Mouse (Mus musculus): ENCODE measurements at regions not wholly inside any gene's neighbourhood (a gene's known extent, or its start where the extent isn't known, plus 50 kb on each side); places are given as distances from the start of the nearest gene placed in this dataset.
A peak's percentile ranks its signal among the peaks of the same experiment; 100 is the strongest.

GRCm38 (mm10) chr5:51922973-51923372, 267.3 kb downstream of the Dhx15 start:
- Histone ChIP-seq H3K9me3 (ENCODE audit: control insufficient read depth, low read length) (no peaks in the 10 kb centered on the region), H3K9ac (ENCODE audit: low read depth, low read length) (no peak overlapping the region), H3K36me3 (ENCODE audit: control insufficient read depth, insufficient read depth, low read length) (no peaks in the 10 kb centered on the region), H3K4me3 (ENCODE audit: low read length) (no peak overlapping the region), H3K27ac (ENCODE audit: low read depth, low read length) (no peak overlapping the region), H3K27me3 (replicated peaks; ENCODE audit: control insufficient read depth, insufficient read depth, low read length) (no peaks in the 10 kb centered on the region), H3K4me1 (ENCODE audit: control insufficient read depth, insufficient read depth, low read depth, low read length) (no peaks in the 10 kb centered on the region), H3K4me2 (ENCODE audit: low read length) (no peak overlapping the region)
- 72% methylated on average over 5 of the region's 5 CpGs for WGBS
- no peak for ATAC-seq

DNA sequence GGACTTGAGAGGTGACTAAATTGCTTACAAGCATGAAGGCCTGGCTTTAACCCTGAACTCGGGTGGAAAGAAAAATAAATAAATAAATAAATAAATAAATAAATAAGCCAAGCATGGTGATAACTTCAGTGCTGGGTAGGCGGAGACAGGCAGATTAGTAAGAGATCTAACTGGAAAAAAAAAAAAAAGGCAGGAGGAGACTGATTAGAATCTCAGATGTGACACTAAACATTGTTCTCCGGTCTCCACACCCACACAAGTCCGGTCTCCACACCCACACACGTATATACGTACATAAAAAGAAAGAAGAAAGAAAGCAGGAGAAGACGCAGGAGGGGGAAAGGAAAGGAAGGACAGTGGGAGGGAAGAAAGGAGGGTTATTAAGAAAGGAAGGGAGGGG, 267.8 kb downstream of the Dhx15 start:
- Histone ChIP-seq H3K4me3 (ENCODE audit: low read length) (no peak overlapping the region), H3K9me3 (ENCODE audit: control insufficient read depth, low read length) (no peaks in the 10 kb centered on the region), H3K36me3 (ENCODE audit: control insufficient read depth, insufficient read depth, low read length) (no peaks in the 10 kb centered on the region), H3K9ac (ENCODE audit: low read depth, low read length) (no peak overlapping the region), H3K4me2 (ENCODE audit: low read length) (no peak overlapping the region), H3K27me3 (replicated peaks; ENCODE audit: control insufficient read depth, insufficient read depth, low read length) (no peaks in the 10 kb centered on the region), H3K4me1 (ENCODE audit: control insufficient read depth, insufficient read depth, low read depth, low read length) (no peaks in the 10 kb centered on the region), H3K27ac (ENCODE audit: low read depth, low read length) (no peak overlapping the region)
- WGBS: 76% methylated on average over 7 of the region's 7 CpGs
- no peak for ATAC-seq

DNA sequence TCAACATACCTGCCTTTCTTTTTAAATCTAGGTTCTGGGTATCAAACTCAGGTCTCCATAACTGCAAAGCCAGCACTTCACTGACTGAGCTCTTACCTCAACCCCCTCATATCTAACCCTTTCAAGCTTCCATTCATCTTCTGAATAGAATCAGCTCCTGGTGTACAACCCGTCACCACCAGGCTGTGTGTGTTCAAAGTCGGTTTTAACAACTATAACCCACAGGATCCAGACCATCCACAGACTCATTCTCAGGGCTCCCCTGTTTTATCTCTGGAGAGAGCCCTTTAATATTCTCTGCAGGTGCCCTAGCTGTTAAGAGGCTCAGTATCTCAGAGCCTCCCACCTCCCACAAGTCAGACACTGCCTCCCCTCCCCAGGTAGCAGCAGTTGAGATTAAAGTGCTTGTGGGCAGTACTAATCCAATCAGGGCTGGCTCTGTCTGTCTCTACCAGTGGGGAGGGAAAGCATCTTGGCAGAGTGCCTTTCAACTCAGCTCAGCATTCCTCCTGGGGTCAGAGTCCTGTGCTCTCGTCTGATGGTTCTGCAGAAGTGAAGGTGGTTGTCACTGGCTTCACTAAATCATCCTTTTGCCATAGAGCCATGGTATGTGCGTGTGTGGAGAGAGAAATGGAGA, 272.4 kb downstream of the Dhx15 start:
- Histone ChIP-seq H3K4me1 (ENCODE audit: control insufficient read depth, insufficient read depth, low read depth, low read length) (no peaks in the 10 kb centered on the region), H3K4me3 (ENCODE audit: low read length) (no peak overlapping the region), H3K9ac (ENCODE audit: low read depth, low read length) (no peak overlapping the region), H3K27ac (ENCODE audit: low read depth, low read length) (no peak overlapping the region), H3K4me2 (ENCODE audit: low read length) (no peak overlapping the region), H3K36me3 (ENCODE audit: control insufficient read depth, insufficient read depth, low read length) (no peaks in the 10 kb centered on the region), H3K27me3 (replicated peaks; ENCODE audit: control insufficient read depth, insufficient read depth, low read length) (no peaks in the 10 kb centered on the region), H3K9me3 (ENCODE audit: control insufficient read depth, low read length) (no peaks in the 10 kb centered on the region)
- WGBS: 30% methylated on average over 4 of the region's 4 CpGs
- ATAC-seq: peak; percentile 45; the same call in 1 of the 2 replicates

DNA sequence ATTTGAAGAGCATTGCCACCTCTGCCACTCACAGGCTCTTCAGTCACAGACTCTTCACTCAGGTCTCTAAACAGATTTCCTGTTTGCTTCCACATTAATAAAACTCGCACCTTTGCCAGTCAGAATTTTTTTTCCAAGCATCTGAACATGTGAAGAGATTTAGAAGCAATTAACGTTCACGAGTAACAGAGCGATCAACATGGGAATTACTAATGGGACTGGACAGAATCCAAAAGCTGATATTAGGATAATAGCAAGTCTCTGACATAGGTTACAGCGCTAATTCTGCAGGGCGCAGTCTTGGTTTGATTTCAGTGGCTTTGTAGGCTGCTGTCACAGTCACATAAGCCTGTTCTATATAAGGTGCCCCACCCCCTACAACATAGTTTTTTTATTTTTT, 275.6 kb downstream of the Dhx15 start:
- 53% methylated on average over 6 of the region's 6 CpGs for WGBS
- no peak; the same call in 1 of the 2 replicates for ATAC-seq
- Histone ChIP-seq H3K9ac (ENCODE audit: low read depth, low read length) (no peak overlapping the region), H3K4me2 (ENCODE audit: low read length) (no peak overlapping the region), H3K4me3 (ENCODE audit: low read length) (no peak overlapping the region), H3K36me3 (ENCODE audit: control insufficient read depth, insufficient read depth, low read length) (no peaks in the 10 kb centered on the region), H3K4me1 (ENCODE audit: control insufficient read depth, insufficient read depth, low read depth, low read length) (no peaks in the 10 kb centered on the region), H3K9me3 (ENCODE audit: control insufficient read depth, low read length) (no peaks in the 10 kb centered on the region), H3K27ac (ENCODE audit: low read depth, low read length) (no peak overlapping the region), H3K27me3 (replicated peaks; ENCODE audit: control insufficient read depth, insufficient read depth, low read length) (no peaks in the 10 kb centered on the region)

GRCm38 (mm10) chr5:51908861-51909260, 281.5 kb downstream of the Dhx15 start:
- 78% methylated on average over 8 of the region's 8 CpGs for WGBS
- no peaks in the 10 kb centered on the region for H3K36me3 ChIP-seq (ENCODE audit: control insufficient read depth, insufficient read depth, low read length)
- ATAC-seq: no peak
- no peak overlapping the region for H3K4me2 ChIP-seq (ENCODE audit: low read length)
- H3K9me3 ChIP-seq (ENCODE audit: control insufficient read depth, low read length): no peaks in the 10 kb centered on the region
- H3K27ac ChIP-seq (ENCODE audit: low read depth, low read length): no peak overlapping the region
- H3K9ac ChIP-seq (ENCODE audit: low read depth, low read length): no peak overlapping the region
- H3K27me3 ChIP-seq (replicated peaks; ENCODE audit: control insufficient read depth, insufficient read depth, low read length): no peaks in the 10 kb centered on the region
- H3K4me1 ChIP-seq (ENCODE audit: control insufficient read depth, insufficient read depth, low read depth, low read length): no peaks in the 10 kb centered on the region
- H3K4me3 ChIP-seq (ENCODE audit: low read length): no peak overlapping the region

- no peak overlapping the region for H3K4me2 ChIP-seq (ENCODE audit: low read length)
- H3K9ac ChIP-seq (ENCODE audit: low read depth, low read length): no peak overlapping the region
- H3K27ac ChIP-seq (ENCODE audit: low read depth, low read length): no peak overlapping the region
- no peak for ATAC-seq
- H3K4me3 ChIP-seq (ENCODE audit: low read length): no peak overlapping the region
- 81% methylated on average over 9 of the region's 9 CpGs for WGBS
- no peaks in the 10 kb centered on the region for H3K27me3 ChIP-seq (replicated peaks; ENCODE audit: control insufficient read depth, insufficient read depth, low read length)
- no peaks in the 10 kb centered on the region for H3K9me3 ChIP-seq (ENCODE audit: control insufficient read depth, low read length)
- H3K36me3 ChIP-seq (ENCODE audit: control insufficient read depth, insufficient read depth, low read length): no peaks in the 10 kb centered on the region
- no peaks in the 10 kb centered on the region for H3K4me1 ChIP-seq (ENCODE audit: control insufficient read depth, insufficient read depth, low read depth, low read length)
Measured at GRCm38 (mm10) chr5:51906315-51907109, 283.8 kb downstream of the Dhx15 start.

DNA sequence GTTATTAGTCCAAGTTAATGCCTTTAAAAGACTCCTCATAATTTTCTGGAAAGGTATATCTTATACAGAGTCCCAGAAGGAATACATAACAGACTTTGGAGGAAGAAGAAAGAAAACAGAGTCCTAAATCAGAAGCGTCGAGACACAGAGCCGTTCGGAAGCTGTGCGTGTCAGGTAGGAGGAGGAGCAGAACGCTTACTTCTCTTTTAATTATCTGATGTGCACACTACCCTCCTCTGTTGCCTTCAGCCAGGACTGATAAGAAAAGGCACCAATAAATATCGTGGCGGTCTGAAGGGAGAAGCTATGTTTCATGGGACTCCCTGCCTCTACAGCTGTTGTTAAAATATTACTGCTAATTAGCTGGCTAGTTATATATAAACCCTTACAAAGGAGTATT, 296.2 kb downstream of the Dhx15 start:
- no peak overlapping the region for H3K27ac ChIP-seq (ENCODE audit: low read depth, low read length)
- no peak overlapping the region for H3K4me2 ChIP-seq (ENCODE audit: low read length)
- 69% methylated on average over 8 of the region's 8 CpGs for WGBS
- H3K9me3 ChIP-seq (ENCODE audit: control insufficient read depth, low read length): no peaks in the 10 kb centered on the region
- no peak overlapping the region for H3K4me3 ChIP-seq (ENCODE audit: low read length)
- no peaks in the 10 kb centered on the region for H3K36me3 ChIP-seq (ENCODE audit: control insufficient read depth, insufficient read depth, low read length)
- H3K9ac ChIP-seq (ENCODE audit: low read depth, low read length): no peak overlapping the region
- no peak for ATAC-seq
- H3K4me1 ChIP-seq (ENCODE audit: control insufficient read depth, insufficient read depth, low read depth, low read length): no peaks in the 10 kb centered on the region; the same call in 1 of the 2 replicates
- no peaks in the 10 kb centered on the region for H3K27me3 ChIP-seq (replicated peaks; ENCODE audit: control insufficient read depth, insufficient read depth, low read length)

DNA sequence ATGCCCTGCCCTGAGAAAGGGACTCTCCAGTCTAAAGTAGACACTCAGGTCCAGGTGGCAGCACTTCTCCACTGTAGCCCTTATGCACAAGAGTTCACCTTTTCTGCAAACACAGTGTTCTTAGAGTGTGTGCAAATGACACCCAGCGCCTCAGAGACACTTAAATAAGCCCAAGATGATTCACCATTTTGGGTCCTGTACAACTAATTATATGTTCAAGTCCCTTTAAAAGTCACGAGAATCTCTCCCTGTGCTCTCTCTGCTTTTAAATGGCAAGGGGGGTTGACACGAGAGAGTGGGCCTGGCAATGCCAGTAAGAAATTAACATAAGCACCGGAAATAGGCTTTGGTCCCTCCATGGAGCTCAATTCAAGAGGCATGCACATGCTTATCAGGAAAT, 299.0 kb downstream of the Dhx15 start:
- no peak overlapping the region for H3K4me2 ChIP-seq (ENCODE audit: low read length)
- H3K4me3 ChIP-seq (ENCODE audit: low read length): no peak overlapping the region
- H3K36me3 ChIP-seq (ENCODE audit: control insufficient read depth, insufficient read depth, low read length): no peaks in the 10 kb centered on the region
- no peak overlapping the region for H3K9ac ChIP-seq (ENCODE audit: low read depth, low read length)
- no peak for ATAC-seq
- H3K9me3 ChIP-seq (ENCODE audit: control insufficient read depth, low read length): no peaks in the 10 kb centered on the region
- peaks cover 3% of the 10 kb centered on the region; the same call in 1 of the 2 replicates for H3K4me1 ChIP-seq (ENCODE audit: control insufficient read depth, insufficient read depth, low read depth, low read length)
- H3K27me3 ChIP-seq (replicated peaks; ENCODE audit: control insufficient read depth, insufficient read depth, low read length): no peaks in the 10 kb centered on the region
- H3K27ac ChIP-seq (ENCODE audit: low read depth, low read length): no peak overlapping the region
- 69% methylated on average over 4 of the region's 4 CpGs for WGBS

GRCm38 (mm10) chr5:51888404-51888803, 301.9 kb downstream of the Dhx15 start:
- WGBS: 38% methylated on average over 7 of the region's 7 CpGs
- H3K36me3 ChIP-seq (ENCODE audit: control insufficient read depth, insufficient read depth, low read length): no peaks in the 10 kb centered on the region
- no peak overlapping the region for H3K4me2 ChIP-seq (ENCODE audit: low read length)
- no peak overlapping the region for H3K9ac ChIP-seq (ENCODE audit: low read depth, low read length)
- peaks cover 3% of the 10 kb centered on the region; the same call in 1 of the 2 replicates for H3K4me1 ChIP-seq (ENCODE audit: control insufficient read depth, insufficient read depth, low read depth, low read length)
- ATAC-seq: no peak
- H3K27me3 ChIP-seq (replicated peaks; ENCODE audit: control insufficient read depth, insufficient read depth, low read length): no peaks in the 10 kb centered on the region
- H3K9me3 ChIP-seq (ENCODE audit: control insufficient read depth, low read length): no peaks in the 10 kb centered on the region
- H3K4me3 ChIP-seq (ENCODE audit: low read length): no peak overlapping the region
- no peak overlapping the region for H3K27ac ChIP-seq (ENCODE audit: low read depth, low read length)

Measured in hindbrain, embryonic 16.5 days (tissue).